Mouse (Mus musculus) midbrain, embryonic 13.5 days (tissue): Measurements from ENCODE around the gene Inmt. TPM values are rescaled to one million over a fixed set of nuclear protein-coding genes. Genes with fewer than 3 reads are reported as not detected.
A peak's percentile ranks its signal among the peaks of the same experiment; 100 is the strongest.
"Not testable (repeated sequence)": the region's sequence is repeated elsewhere in the genome, so short reads cannot be mapped to it uniquely, and the experiment has no call there.

Experiments
- ATAC-seq: fragments of 200-750 bp; cut with Nextera tagmentation; 2 replicates; pipeline ENCODE4 v1.8.0; 2017; ENCODE audit warnings: mild to moderate bottlenecking, moderate TSS enrichment, moderate library complexity
- H3K27ac ChIP-seq: fragments of 300-500 bp; sonication (generic); 2 replicates; pipeline ENCODE4 v1.5.1; 2015; ENCODE audit warnings: inconsistent platforms, mild to moderate bottlenecking, moderate library complexity
- H3K27me3 ChIP-seq: fragments of 300-500 bp; sonication (generic); 2 replicates; pipeline ENCODE4 v1.6.1; 2015; ENCODE audit warnings: mild to moderate bottlenecking, inconsistent platforms
- H3K36me3 ChIP-seq: fragments of 300-500 bp; sonication (generic); 2 replicates; pipeline ENCODE4 v1.6.1; 2015; ENCODE audit warnings: mild to moderate bottlenecking, inconsistent platforms
- H3K4me1 ChIP-seq: fragments of 300-500 bp; sonication (generic); replicated peaks from 2 replicates; pipeline ENCODE4 v1.6.1; 2015; ENCODE audit warnings: inconsistent platforms
- H3K4me2 ChIP-seq: fragments of 300-500 bp; sonication (generic); replicated peaks from 2 replicates; pipeline ENCODE4 v1.6.1; 2015; ENCODE audit warnings: moderate library complexity, mild to moderate bottlenecking, inconsistent platforms
- H3K4me3 ChIP-seq: fragments of 300-500 bp; sonication (generic); replicated peaks from 2 replicates; pipeline ENCODE4 v1.5.1; 2015; ENCODE audit warnings: mild to moderate bottlenecking, inconsistent platforms
- H3K9ac ChIP-seq: fragments of 300-500 bp; sonication (generic); replicated peaks from 2 replicates; pipeline ENCODE4 v1.6.1; 2015; ENCODE audit warnings: mild to moderate bottlenecking, inconsistent platforms
- H3K9me3 ChIP-seq: fragments of 300-500 bp; sonication (generic); 2 replicates; pipeline ENCODE4 v1.6.1; 2016; ENCODE audit warnings: mild to moderate bottlenecking, inconsistent platforms
- WGBS: fragments of 180-500 bp; shearing (Covaris S2); methylation state at CpG from one replicate; pipeline ENCODE4 v1.1.7; 2015; 5-methylcytosine and 5-hydroxymethylcytosine counted together
- polyA plus RNA-seq: library from polyadenylated mRNA; unstranded; fragments of >200 nt; fragmentation: Nextera tagmentation; extraction: Ambion mirVana; gene quantifications from 2 replicates; pipeline ENCODE4 v1.2.1, GENCODE M21; 2015

Gene Inmt
- polyA plus RNA-seq, 1 experiment from 2014 or later: not detected

- H3K9ac ChIP-seq, H3K36me3 ChIP-seq, H3K27ac ChIP-seq, H3K4me3 ChIP-seq, H3K4me1 ChIP-seq, ATAC-seq, H3K4me2 ChIP-seq, H3K27me3 ChIP-seq, H3K9me3 ChIP-seq: not testable (repeated sequence)
- WGBS: 94% methylated on average over 17 of the region's 17 CpGs
These were observed 13.0 kb upstream of the Inmt start for GRCm38 (mm10) chr6:55187827-55188226.

- no peaks in the 10 kb centered on the region for H3K9me3 ChIP-seq
- 91% methylated on average over 1 of the region's 1 CpGs for WGBS
These were observed 8.0 kb upstream of the Inmt start for GRCm38 (mm10) chr6:55182655-55183430.

DNA sequence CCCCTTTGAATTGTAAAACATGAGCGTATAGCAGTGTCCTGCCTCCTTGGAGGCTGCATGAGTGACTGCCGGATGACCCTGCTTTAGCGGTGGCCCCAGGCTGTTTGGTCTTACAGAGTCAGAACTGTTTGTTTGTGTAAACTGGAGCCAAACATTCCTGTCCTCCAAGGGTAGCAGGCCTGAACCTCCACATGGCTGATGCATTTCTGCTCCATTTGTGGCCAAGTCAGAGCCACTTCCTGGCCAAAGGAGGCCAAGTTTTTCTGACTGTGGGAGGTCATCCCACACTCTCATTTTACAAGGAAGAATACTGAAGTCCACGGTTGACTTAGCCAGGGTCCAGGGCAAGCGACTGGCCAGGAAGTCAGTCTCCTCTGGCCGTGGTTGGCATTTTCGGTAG, 4.7 kb upstream of the Inmt start:
- no peak for ATAC-seq
- Histone ChIP-seq H3K36me3 (no peaks in the 10 kb centered on the region), H3K27ac (no peak overlapping the region), H3K4me2 (no peak overlapping the region), H3K4me1 (no peaks in the 10 kb centered on the region), H3K9ac (no peak overlapping the region), H3K4me3 (no peak overlapping the region), H3K27me3 (no peaks in the 10 kb centered on the region), H3K9me3 (no peaks in the 10 kb centered on the region)
- 85% methylated on average over 7 of the region's 7 CpGs for WGBS

More at GRCm38 (mm10) chr6:55182655-55183430, 8.0 kb upstream of the Inmt start:
- no peaks in the 10 kb centered on the region for H3K4me1 ChIP-seq
- no peak overlapping the region for H3K27ac ChIP-seq
- no peak overlapping the region for H3K9ac ChIP-seq
- H3K4me2 ChIP-seq: no peak overlapping the region
- H3K4me3 ChIP-seq: no peak overlapping the region
- H3K36me3 ChIP-seq: no peaks in the 10 kb centered on the region
- no peak for ATAC-seq
- no peaks in the 10 kb centered on the region for H3K27me3 ChIP-seq

DNA sequence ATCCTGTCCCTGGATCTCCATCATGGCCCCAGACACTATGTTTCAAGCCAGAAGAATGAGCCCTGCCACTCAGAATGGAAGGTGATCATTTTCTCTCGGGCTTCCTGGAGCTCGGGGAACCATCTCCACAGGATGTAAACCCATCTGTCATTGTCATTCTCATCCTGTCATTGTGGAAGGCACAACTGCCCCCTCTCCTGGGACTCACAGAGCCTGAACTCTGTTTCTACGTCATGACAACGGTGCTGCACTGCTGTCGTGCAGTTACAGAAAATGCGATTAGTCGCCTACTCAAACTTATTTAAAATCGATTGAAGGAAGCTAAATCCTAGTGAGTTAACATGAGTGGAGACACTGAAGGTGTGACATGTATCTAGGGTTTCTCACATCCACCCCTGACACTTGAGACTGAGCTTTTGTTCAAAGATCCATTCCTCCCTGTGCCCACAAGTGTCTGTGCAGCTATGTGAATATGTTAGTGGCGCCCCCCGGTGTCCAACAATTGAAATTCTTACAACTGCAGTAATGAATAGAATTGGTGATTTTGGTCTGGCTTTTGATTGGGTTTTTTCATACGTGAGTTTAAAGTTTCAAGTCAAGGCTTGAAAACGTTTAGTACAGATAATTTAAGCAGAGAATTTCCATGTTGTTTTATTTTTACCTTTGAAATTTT, 2.4 kb upstream of the Inmt start:
- Histone ChIP-seq H3K27me3 (no peaks in the 10 kb centered on the region), H3K27ac (no peak overlapping the region), H3K9ac (no peak overlapping the region), H3K4me3 (no peak overlapping the region), H3K36me3 (no peaks in the 10 kb centered on the region), H3K4me2 (no peak overlapping the region), H3K9me3 (no peaks in the 10 kb centered on the region), H3K4me1 (no peaks in the 10 kb centered on the region)
- ATAC-seq: no peak
- WGBS: 49% methylated on average over 12 of the region's 12 CpGs

GRCm38 (mm10) chr6:55175892-55176291, 1.0 kb upstream of the Inmt start:
- Histone ChIP-seq H3K27me3 (no peaks in the 10 kb centered on the region), H3K27ac (no peak overlapping the region), H3K4me1 (no peaks in the 10 kb centered on the region), H3K9me3 (no peaks in the 10 kb centered on the region), H3K36me3 (no peaks in the 10 kb centered on the region), H3K4me3 (no peak overlapping the region), H3K4me2 (no peak overlapping the region), H3K9ac (no peak overlapping the region)
- ATAC-seq: no peak
- 64% methylated on average over 5 of the region's 5 CpGs for WGBS

DNA sequence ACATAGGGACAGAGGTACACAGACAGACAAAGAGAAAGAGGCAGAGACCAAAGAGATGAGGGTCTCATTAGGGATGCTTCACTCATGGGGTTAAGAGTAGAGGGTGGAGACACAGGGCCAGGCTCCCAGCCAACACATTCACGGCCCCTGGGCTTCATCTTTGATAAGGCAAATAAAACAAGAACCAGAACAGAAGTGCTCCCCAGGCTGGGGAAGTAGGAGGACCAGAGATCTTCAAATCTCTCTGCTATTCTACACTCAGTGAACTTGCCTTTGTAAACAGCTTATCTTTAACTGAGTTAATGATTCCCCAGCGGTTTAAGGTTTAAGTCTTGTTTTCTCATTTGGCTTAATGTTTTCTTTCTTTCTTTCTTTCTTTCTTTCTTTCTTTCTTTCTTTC, 613 bp upstream of the Inmt start:
- 47% methylated on average over 2 of the region's 2 CpGs for WGBS

GRCm38 (mm10) chr6:55173941-55174349, 898 bp downstream of the Inmt start:
- WGBS: 16% methylated on average over 3 of the region's 3 CpGs
- Histone ChIP-seq H3K36me3 (no peaks in the 10 kb centered on the region), H3K27ac (no peak overlapping the region), H3K4me1 (no peaks in the 10 kb centered on the region), H3K9me3 (no peaks in the 10 kb centered on the region), H3K27me3 (no peaks in the 10 kb centered on the region), H3K4me3 (no peak overlapping the region), H3K4me2 (no peak overlapping the region), H3K9ac (no peak overlapping the region)
- no peak for ATAC-seq

More for the DNA sequence above, 613 bp upstream of the Inmt start:
- H3K4me3 ChIP-seq: no peak overlapping the region
- ATAC-seq: no peak
- no peak overlapping the region for H3K4me2 ChIP-seq
- H3K4me1 ChIP-seq: no peaks in the 10 kb centered on the region
- H3K9ac ChIP-seq: no peak overlapping the region
- no peaks in the 10 kb centered on the region for H3K9me3 ChIP-seq
- no peak overlapping the region for H3K27ac ChIP-seq
- no peaks in the 10 kb centered on the region for H3K27me3 ChIP-seq
- no peaks in the 10 kb centered on the region for H3K36me3 ChIP-seq

DNA sequence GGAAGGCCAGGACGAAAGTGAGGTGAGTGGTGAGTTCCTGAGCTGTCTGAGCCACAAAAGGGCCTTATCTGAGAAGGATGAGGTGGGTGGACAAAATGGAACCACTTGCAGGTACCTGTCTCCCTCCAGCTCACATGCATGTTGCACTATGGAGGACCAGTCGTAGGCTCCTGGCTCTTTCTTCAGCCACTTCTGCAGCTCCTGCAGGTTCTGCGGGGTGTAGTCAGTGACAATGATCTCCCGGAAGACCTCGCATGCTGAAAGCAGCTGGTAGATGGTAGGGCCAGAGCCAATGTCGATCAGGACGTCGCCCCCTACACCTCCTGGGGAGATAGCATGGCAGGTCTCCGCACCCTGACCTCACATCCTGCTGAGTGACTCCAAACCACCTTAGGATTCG, 1.7 kb downstream of the Inmt start:
- no peak for ATAC-seq
- no peaks in the 10 kb centered on the region for H3K9me3 ChIP-seq
- no peak overlapping the region for H3K9ac ChIP-seq
- 56% methylated on average over 10 of the region's 10 CpGs for WGBS
- no peak overlapping the region for H3K4me2 ChIP-seq
- H3K36me3 ChIP-seq: no peaks in the 10 kb centered on the region
- peaks cover under 1% of the 10 kb centered on the region; the same call in 1 of the 2 replicates for H3K27me3 ChIP-seq
- no peak overlapping the region for H3K27ac ChIP-seq
- H3K4me1 ChIP-seq: no peaks in the 10 kb centered on the region
- no peak overlapping the region for H3K4me3 ChIP-seq

DNA sequence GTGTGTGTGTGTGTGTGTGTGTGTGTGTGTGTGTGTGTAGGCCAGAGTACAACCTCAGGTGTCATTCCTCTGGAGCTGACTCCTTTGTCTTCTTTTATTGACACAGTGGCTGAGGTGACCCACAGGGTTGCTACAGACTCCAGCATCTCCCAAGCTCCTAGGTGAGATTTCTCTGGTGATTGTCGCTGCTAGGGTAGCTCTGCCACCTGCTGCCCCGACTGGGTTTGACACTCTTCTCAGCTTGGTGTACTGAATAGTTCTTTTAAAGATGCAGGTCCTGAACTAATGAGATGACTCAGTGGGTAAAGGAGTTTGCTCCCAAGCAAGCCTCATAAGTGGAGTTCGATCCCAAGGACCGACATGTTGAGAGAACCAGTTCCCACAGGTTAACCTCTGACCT, 3.2 kb downstream of the Inmt start:
- ATAC-seq: no peak
- H3K4me2 ChIP-seq: no peak overlapping the region
- no peak overlapping the region for H3K4me3 ChIP-seq
- no peak overlapping the region for H3K9ac ChIP-seq
- no peaks in the 10 kb centered on the region for H3K36me3 ChIP-seq
- H3K9me3 ChIP-seq: no peaks in the 10 kb centered on the region
- H3K27me3 ChIP-seq: peaks cover 12% of the 10 kb centered on the region
- 52% methylated on average over 4 of the region's 4 CpGs for WGBS
- no peak overlapping the region for H3K27ac ChIP-seq
- no peaks in the 10 kb centered on the region for H3K4me1 ChIP-seq

DNA sequence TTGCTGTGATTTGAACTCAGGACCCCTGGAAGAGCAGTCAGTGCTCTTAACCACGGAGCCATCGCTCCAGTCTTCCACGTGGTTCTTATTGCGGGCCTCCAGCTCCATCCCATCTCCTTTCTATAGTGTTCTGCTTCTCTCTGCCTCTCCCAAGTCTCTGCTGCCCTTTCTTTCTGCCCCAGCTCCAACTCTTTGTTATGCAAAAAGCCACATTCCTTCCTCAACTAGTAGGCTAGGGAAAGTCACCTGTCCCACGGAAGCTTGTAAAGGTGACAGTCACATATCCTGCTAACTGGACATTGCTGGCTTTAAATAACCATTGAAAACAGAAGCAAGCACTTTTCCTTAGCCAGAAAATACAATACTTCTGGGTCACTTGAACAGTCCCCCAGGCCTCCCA, 5.0 kb downstream of the Inmt start:
- H3K4me1 ChIP-seq: no peaks in the 10 kb centered on the region
- H3K4me2 ChIP-seq: no peak overlapping the region
- H3K9ac ChIP-seq: no peak overlapping the region
- no peaks in the 10 kb centered on the region for H3K36me3 ChIP-seq
- no peak overlapping the region for H3K27ac ChIP-seq
- H3K9me3 ChIP-seq: no peaks in the 10 kb centered on the region
- ATAC-seq: no peak
- H3K4me3 ChIP-seq: no peak overlapping the region
- WGBS: 62% methylated on average over 5 of the region's 5 CpGs
- H3K27me3 ChIP-seq: peaks cover 29% of the 10 kb centered on the region

GRCm38 (mm10) chr6:55166777-55167463, 7.9 kb downstream of the Inmt start:
- no peak overlapping the region for H3K9ac ChIP-seq
- no peaks in the 10 kb centered on the region for H3K4me1 ChIP-seq
- no peak overlapping the region for H3K4me3 ChIP-seq
- no peak overlapping the region for H3K27ac ChIP-seq
- ATAC-seq: peak; percentile 57
- no peak overlapping the region for H3K4me2 ChIP-seq
- no peaks in the 10 kb centered on the region for H3K9me3 ChIP-seq
- no peaks in the 10 kb centered on the region for H3K36me3 ChIP-seq
- WGBS: 56% methylated on average over 7 of the region's 7 CpGs
- H3K27me3 ChIP-seq: peaks cover 33% of the 10 kb centered on the region

GRCm38 (mm10) chr6:55163046-55163584, 11.7 kb downstream of the Inmt start:
- Histone ChIP-seq H3K4me2 (no peak overlapping the region), H3K4me3 (no peak overlapping the region), H3K4me1 (no peaks in the 10 kb centered on the region), H3K27me3 (peaks cover 38% of the 10 kb centered on the region), H3K36me3 (no peaks in the 10 kb centered on the region), H3K9ac (no peak overlapping the region), H3K9me3 (no peaks in the 10 kb centered on the region), H3K27ac (no peak overlapping the region)
- WGBS: 64% methylated on average over 8 of the region's 8 CpGs
- no peak for ATAC-seq
